Mouse (Mus musculus) E14TG2a.4 (cell line): ENCODE measurements at regions not wholly inside any gene's neighbourhood (a gene's known extent, or its start where the extent isn't known, plus 50 kb on each side); places are given as distances from the start of the nearest gene placed in this dataset.

Source experiments
- CTCF ChIP-seq: conservative IDR thresholded peaks from 2 replicates; pipeline ENCODE4 v1.5.1; 2014; ENCODE audit warnings: low read length
- NANOG ChIP-seq: IDR thresholded peaks from 2 replicates; pipeline ENCODE4 v1.6.1; 2014; ENCODE audit warnings: borderline replicate concordance, low read length, mixed read lengths

DNA sequence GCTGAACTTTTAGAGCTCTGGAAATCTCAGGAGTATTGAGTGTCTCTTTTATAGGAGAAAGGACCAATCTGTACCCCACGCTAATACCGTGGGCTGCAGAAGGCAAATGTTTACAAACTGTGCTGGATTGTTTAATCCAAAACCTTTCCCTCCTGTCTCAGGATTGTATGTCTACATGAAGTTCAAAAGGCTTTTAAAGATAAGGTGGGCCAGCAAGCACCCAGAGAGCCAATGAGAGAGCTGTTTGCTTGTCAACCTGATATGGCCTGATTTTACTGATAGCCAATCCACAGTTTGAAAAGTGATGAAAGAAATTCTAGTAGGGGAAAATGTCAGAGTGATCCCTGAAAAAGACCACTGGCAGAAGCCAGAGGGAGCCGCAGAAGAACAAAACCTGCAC lies 305.8 kb downstream of the Inhba start:
- TF ChIP-seq CTCF, result no peak
- no peak for TF ChIP-seq NANOG
